Mouse (Mus musculus) subcutaneous adipose tissue, adult 2 months (tissue): Measurements from ENCODE around the gene Pnma1. TPM values are rescaled to one million over a fixed set of nuclear protein-coding genes. Genes with fewer than 3 reads are reported as not detected.

ENCODE experiments used
- polyA plus RNA-seq: library from polyadenylated mRNA; depleted of rRNA; stranded (reverse); fragments of >200 nt; gene quantifications from 2 replicates; pipeline ENCODE4 v1.2.3, GENCODE M21; 2012; ENCODE audit warnings: low replicate concordance; rRNA removed

Gene Pnma1
- polyA plus RNA-seq, result 0.11 and 0.12 TPM in 2 replicates

GRCm38 (mm10) chr12:84147954-84148621, at the start of gene Pnma1:
TSS of gene Pnma1 (minus strand) at chr12:84148489.

DNA sequence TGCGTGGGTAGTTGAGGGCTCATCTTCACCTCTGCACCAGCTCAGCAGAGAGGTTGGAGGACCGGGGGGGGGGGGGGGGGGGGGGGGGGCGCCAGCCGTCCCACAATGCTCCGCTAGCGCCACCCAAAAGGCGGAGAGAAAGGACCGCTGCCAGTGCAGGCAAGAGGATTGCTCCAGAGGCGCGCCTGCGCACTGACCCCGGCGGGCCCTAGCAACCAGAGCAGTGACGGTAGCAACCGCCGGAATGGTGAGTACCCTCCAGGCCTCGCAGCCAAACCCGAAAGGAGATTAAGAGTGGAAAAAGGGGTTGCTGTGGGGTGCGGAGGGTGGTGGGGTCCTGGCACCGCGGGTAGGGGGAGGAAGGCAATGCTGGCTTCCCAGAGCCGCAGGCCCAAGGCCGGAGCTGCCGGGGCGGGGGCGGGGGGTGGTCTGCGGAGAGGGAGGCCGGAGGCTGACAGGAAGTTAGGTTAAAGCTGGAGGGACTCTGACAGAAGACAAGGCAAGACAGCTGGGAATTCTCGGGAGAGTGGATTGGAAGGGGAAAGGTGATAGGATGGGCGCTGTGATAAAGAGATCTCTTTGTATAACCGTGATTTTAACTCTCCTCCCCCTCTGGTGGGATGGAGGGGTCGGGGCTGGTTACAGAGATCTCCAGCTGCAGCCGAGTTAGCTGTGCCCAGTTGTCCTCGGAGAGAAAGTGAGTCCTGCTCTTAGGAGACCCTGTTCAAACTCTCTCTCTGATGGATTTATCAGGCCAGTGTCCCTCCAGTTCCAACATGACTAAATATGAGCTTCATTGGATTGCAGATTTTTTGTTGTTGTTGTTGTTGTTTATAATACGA, 33.9 kb downstream of the Pnma1 start, which contains the start of gene Dnal1:
Gene Dnal1 (plus strand): TSS at position 214 of the 842 bp plus-strand sequence.

DNA sequence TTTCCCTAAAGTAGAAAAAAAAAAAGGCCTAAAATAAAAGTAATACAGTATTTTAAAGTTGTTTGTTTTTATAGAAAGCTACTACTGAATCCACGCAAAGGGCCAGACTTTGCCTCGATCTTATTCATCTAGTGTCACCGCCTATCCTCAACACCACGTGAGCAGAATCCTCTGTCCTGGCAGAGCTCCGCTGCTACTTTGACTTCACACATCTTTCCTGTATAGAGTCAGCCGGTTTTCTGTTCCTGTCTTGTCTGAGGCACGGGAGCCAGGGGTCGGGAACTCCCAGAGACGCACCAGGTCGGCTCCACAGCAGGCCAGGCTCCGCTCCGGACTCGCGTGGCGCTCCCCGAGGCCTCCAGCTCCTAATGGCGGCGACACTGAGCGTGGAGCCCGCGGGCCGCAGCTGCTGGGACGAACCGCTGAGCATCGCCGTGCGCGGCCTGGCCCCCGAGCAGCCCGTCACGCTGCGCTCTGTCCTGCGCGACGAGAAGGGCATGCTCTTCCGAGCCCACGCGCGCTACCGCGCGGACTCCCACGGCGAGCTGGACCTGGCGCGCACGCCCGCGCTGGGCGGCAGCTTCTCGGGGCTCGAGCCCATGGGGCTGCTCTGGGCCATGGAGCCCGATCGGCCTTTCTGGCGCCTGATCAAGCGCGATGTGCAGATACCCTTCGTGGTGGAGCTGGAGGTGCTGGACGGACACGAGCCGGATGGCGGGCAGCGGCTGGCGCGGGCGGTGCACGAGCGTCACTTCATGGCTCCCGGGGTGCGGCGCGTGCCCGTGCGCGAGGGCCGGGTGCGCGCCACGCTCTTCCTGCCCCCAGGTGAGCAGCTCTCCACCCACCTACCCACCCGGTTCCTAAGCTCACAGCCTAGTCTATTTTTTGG, 47.4 kb downstream of the Pnma1 start, which contains the start of gene Acot6:
Gene Acot6 (plus strand): TSS at position 51 of the 889 bp plus-strand sequence.

Other genes starting within 250 kb of the Pnma1 start
- 53.2 and 55.1 TPM in 2 replicates for gene Numb, start 226.6 kb downstream of the Pnma1 start, polyA plus RNA-seq
- gene Riox1, start 197.9 kb downstream of the Pnma1 start, polyA plus RNA-seq, result 3.5 and 13.8 TPM in 2 replicates
- gene Heatr4, start 163.6 kb downstream of the Pnma1 start, polyA plus RNA-seq, result not detected in 2 replicates
- gene Acot2, start 160.6 kb downstream of the Pnma1 start, polyA plus RNA-seq, result 20.8 and 22.5 TPM in 2 replicates
- 0.85 and 18.0 TPM in 2 replicates for gene Acot1, start 139.0 kb downstream of the Pnma1 start, polyA plus RNA-seq
- 1.8 and 3.2 TPM in 2 replicates for gene Acot4, start 110.1 kb downstream of the Pnma1 start, polyA plus RNA-seq
- not detected in 2 replicates for gene Gm49366, start 109.6 kb downstream of the Pnma1 start, polyA plus RNA-seq
- gene Acot3, start 96.3 kb downstream of the Pnma1 start, polyA plus RNA-seq, result not detected in 2 replicates
- gene Acot5, start 79.2 kb downstream of the Pnma1 start, polyA plus RNA-seq, result 0.08 TPM in 1 of 2 replicates, not detected in the other
- gene Acot6, start 47.8 kb downstream of the Pnma1 start, polyA plus RNA-seq, result 2.9 and 6.7 TPM in 2 replicates
- gene Dnal1, start 34.1 kb downstream of the Pnma1 start, polyA plus RNA-seq, result 2.8 and 6.8 TPM in 2 replicates
- 13.8 and 20.7 TPM in 2 replicates for gene Elmsan1, start 70.4 kb upstream of the Pnma1 start, polyA plus RNA-seq
- gene Ptgr2, start 136.7 kb upstream of the Pnma1 start, polyA plus RNA-seq, result 21.2 and 34.9 TPM in 2 replicates
- 30.1 and 36.9 TPM in 2 replicates for gene Zfp410, start 168.4 kb upstream of the Pnma1 start, polyA plus RNA-seq
- 66.8 and 81.5 TPM in 2 replicates for gene Coq6, start 213.2 kb upstream of the Pnma1 start, polyA plus RNA-seq
- gene Fam161b, start 213.3 kb upstream of the Pnma1 start, polyA plus RNA-seq, result 1.5 and 1.6 TPM in 2 replicates